Mouse (Mus musculus) kidney, postnatal 14 days (tissue): Measurements from ENCODE around the gene Fam229a.
"Not testable (repeated sequence)": the region's sequence is repeated elsewhere in the genome, so short reads cannot be mapped to it uniquely, and the experiment has no call there.

Experiments
- DNase-seq: peaks from one replicate; pipeline ENCODE4 v3.0.0; 2022; ENCODE audit warnings: mixed read lengths

The Fam229a gene

GRCm38 (mm10) chr4:129490972-129491880 lies at the start of gene Fam229a, which contains the start of gene Tssk3:
Fam229a (plus strand) TSS chr4:129491190.
Tssk3 (minus strand) TSS chr4:129491022.
- DNase-seq, result peak; percentile 66

GRCm38 (mm10) chr4:129447360-129447759 lies 43.6 kb upstream of the Fam229a start:
- DNase-seq, result no peak

DNA sequence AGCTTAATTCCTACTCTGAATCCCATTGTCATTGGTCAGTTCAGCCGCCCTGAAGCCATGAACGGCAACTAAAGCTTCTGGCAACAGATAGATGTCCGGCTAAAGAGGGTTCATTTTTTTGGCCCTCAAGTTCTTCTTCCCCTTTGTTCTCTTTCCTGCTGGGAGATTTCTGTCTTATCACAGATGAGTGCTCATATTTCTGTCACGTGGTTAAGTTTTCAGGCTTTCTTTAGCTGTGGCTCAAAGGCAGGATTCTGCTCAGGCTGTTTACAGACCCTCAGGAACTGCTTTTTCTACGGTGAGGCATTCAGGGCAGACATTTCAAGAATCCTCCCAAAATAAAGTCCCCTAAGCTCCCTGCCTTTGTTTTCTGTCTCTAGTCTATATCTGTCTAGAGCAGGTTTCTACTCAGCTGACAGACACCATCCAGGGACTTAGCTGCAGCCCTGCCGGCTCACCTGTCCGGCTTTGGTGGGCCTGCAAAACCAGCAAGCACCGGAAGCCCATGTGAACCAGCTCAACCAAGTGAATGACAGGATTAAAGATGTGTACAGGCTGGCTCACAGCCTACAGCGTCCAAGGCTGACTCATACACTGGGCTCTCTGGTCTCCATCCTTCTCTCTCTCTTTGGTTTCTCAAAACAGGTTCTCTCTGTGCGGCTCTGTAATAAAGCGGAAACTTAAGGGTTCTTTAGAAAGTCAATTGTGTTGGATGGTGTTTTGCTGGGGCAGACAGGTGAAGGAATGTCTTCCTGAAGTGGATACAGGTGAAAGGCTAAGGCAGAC lies 43.0 kb upstream of the Fam229a start:
- no peak for DNase-seq

GRCm38 (mm10) chr4:129448713-129449112 lies 42.3 kb upstream of the Fam229a start:
- DNase-seq, result no peak

GRCm38 (mm10) chr4:129450851-129451250 lies 40.1 kb upstream of the Fam229a start:
- no peak for DNase-seq

GRCm38 (mm10) chr4:129451471-129452169 lies 39.4 kb upstream of the Fam229a start:
- no peak for DNase-seq

GRCm38 (mm10) chr4:129455265-129455664 lies 35.7 kb upstream of the Fam229a start:
- peak; percentile 82 for DNase-seq

GRCm38 (mm10) chr4:129456126-129456525 lies 34.9 kb upstream of the Fam229a start:
- no peak for DNase-seq

GRCm38 (mm10) chr4:129457311-129457710 lies 33.7 kb upstream of the Fam229a start:
- DNase-seq, result not testable (repeated sequence)

GRCm38 (mm10) chr4:129459726-129460125 lies 31.3 kb upstream of the Fam229a start:
- no peak for DNase-seq

DNA sequence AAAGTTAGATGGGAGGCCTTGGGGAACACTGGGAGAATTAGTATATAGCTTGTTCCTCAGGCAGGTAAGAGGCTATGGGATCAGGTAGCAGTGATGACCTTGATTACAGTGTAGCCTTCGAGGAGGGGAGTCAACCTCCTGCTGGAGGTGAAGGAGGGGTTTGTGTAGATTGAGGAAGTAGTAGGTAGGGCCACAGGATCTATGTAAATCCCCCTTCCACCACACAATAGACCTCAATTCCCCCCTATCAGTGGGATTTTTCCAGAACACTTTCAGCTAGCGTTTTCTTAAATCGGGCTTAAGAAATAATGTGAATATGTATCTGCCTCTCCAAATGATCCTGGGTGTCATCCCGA lies 30.2 kb upstream of the Fam229a start:
- DNase-seq, result no peak

DNA sequence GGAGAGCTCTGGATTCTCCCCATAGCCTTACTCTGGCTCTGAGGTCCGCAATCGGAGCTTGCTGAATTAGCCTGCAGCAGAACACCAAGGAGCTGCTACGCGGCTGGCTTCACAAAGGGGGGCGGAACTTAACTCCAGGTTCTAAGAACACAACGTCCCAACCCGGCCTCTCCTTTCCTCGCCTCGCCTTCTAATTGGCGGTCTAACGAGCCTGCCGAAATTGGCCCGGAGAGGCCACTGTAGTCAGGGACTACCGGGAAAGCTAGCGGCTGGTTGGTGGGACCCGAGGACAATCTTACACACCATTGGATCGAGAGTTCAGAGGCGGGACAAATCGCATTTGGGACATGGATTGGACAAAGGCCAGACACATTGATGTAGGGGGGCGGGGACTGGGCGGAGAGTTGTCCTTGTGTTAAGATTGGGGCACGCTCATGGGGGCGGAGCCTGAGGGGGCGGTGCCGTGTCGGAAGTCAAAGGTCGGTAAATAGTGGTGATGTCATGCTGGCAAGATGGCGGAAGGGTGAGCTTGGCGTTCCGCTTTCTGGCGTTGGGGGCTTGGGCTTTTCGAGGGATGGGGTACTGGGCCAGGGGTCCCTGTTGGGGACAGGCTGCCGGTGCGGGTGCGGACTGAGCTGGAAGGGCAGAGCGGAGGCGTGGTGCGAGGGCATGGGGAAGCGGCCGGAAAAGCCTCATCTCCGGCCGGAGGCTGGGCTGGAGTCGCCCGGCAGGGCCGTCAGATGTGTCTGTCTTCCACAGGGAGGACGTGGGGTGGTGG lies 29.6 kb upstream of the Fam229a start, which contains the start of gene Bsdc1:
Bsdc1 (plus strand) TSS at position 399 of the 778 bp plus-strand sequence.
- peak; percentile 100 for DNase-seq

- DNase-seq, result peak; percentile 18
These were observed 28.9 kb upstream of the Fam229a start for GRCm38 (mm10) chr4:129462118-129462517.

DNA sequence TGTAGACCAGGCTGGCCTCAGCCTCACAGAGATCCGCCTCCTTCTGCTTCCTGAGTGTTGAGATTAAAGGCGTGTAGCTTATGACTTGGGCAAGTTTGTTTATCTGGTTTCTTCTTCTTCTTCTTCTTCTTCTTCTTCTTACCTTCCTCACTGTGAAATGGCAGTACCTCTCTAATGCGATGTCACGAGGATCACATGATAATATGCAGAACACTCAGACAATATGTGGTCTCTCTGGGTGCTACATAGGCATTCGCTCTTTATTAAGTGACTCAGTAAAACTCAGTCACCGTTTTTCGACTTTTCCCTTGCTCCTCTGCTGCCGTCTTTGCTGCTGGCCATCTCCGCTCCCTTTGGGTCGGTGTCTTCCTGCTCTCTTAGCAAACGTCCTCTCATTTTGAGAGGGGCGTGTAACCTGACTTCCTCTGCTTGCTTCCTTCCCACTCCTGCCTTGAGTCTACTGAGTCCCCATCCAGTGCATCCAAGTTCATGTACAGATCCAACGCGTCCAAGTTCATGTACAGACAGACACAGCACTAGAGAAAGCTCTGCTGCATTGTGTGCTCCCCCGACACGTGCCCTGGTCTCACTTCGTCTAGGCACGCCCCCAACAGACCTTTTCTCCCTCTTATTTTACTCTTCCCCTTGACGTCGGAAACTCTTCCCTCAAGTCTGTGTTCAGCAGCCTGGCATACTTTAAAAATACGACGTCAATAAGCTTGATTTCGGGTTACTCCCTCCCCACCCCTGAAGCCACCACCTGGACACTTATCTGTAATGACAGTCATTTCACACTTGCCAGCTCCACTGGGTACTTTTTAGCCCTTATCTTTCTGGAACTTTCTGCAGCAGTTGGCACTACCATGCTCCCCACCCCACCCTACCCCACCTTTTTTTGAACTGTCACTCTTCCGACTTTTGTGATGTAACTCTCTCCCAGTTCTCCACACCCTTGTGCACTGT lies 27.6 kb upstream of the Fam229a start:
- no peak for DNase-seq

DNA sequence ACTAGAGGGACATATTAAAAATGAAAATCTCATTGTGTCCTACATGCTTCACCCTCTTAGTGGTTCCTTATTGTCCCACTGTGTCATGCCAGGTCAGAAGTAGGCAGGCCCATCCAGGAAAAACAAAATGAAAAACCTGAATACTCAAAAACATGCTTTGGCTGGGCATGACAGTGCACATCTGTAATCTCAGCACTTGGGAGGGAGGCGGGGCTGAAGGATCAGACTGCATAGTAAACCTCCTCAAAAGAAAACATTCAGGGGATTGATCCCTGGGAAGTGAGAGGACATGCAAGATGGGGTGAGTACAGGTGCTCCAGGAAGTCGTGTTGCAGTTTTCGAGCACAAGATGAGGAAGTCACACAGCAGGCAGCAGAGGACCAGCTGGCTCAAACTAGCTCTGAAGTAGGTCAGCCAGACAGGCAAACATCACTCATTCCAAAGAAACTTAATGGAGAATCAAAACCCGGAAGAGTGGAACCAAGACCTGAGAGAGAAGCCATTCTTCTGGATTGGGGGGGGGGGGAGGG lies 26.6 kb upstream of the Fam229a start:
- no peak for DNase-seq

- no peak for DNase-seq
These were observed 14.9 kb upstream of the Fam229a start for GRCm38 (mm10) chr4:129476047-129476446.

DNA sequence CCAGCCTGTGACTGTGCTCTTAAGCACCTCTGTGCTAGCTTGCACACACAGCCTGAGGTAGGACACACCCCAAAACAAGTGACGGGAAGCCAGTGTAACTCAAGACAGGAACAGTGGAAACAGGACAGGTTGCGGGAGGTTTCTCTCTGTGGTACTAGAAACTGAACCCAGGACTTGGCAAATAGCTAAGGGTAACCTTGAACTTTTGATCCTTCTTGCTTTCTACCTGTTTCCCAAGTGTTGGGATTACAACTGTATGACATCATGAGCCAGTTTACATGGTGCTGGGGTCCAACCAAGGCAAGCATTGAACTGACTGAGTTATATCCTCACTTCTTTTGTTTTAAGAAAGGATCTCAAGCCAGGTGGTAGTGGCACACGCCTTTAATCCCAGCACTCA lies 11.1 kb upstream of the Fam229a start:
- DNase-seq, result no peak

GRCm38 (mm10) chr4:129481090-129481489 lies 9.9 kb upstream of the Fam229a start:
- DNase-seq, result no peak

- no peak for DNase-seq
These were observed 3.7 kb downstream of the Fam229a start for GRCm38 (mm10) chr4:129494681-129495080.

DNA sequence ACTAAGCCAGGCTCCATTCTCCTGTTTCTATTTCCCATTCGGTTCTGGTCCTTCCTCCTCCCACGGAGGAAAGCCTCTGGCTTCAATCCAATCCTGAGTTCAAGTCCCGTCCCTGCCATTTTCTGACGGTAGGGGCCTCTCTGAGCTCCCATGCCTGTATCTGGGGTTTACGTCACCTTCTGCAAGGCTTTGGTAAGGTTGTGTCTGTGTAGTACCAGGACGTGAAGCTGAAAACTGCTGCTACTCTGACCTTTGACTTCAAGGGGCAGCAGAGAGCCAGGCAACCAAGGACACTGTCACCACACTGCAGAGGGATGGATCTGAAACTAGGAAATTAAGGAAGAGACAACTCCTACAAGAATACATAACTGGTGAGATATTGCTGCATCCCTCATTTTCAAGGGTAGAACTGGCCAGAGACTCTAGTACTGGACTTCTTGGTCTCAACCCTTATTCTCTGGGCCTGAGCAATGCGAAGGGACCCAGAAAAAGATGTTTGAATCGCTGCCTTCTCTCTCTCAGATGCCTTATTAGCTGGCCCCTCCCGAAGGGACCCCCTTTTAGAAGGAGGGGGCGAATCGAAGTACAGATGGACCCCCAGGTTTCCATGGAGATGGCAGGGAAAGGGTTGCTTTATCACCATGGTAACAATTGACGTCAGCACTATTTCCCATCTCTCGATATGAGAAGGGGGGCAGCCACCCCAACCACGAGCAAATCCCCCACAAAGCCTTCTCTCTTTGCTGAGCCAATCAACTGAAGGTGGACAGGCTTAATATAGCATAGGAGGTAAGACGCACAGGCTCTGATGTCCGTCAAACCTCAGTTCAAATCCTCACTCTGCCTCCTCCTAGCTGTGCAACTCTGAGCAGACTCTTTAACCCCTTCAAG lies 4.9 kb downstream of the Fam229a start:
- no peak for DNase-seq
